In genomic region chr7:95617370-95617769, GRCm38 (mm10) we compare ENCODE assay signal across 10 mouse cellular contexts.
DNase-seq lines count a peak whose midpoint lies in the region; ATAC-seq lines count a peak whose summit lies in the region.
"Had no signal": no experiment of that assay in that cellular context is flagged by ENCODE, and none has a peak within 500 bp of the region (broad histone marks: within the 10 kb centered on the region; RNA-seq: fewer than 3 reads in every experiment).

No protein-coding gene starts in this region.

- DNase-seq in forebrain, embryonic 10.5 days (ENCODE audit: extremely low spot score, low spot score): no peak
- DNase-seq in Muller cell, postnatal 12 days (ENCODE audit: inconsistent ontology term): peak; percentile 30
- DNase-seq in frontal cortex, postnatal 10 days (ENCODE audit: low spot score in 2 of 2): peak; percentile 4 to 8
- peak; percentile 38 to 89 for DNase-seq in left cerebral cortex, postnatal 25 days (ENCODE audit: low spot score in 2 of 2)
- DNase-seq in liver, embryonic 11.5 days (ENCODE audit: low spot score): no peak
- DNase-seq in hindbrain, embryonic 11.5 days (ENCODE audit: low spot score): no peak
- DNase-seq: thymus, adult 18-20 months had no signal

- H3K4me3 ChIP-seq in forebrain, embryonic 15.5 days: no peak overlapping the region
- no peak overlapping the region for H3K4me3 ChIP-seq in forebrain, embryonic 10.5 days
- no peak overlapping the region for H3K4me3 ChIP-seq in neural tube, embryonic 15.5 days (replicated peaks)
- no peak overlapping the region for H3K4me3 ChIP-seq in liver, embryonic 11.5 days (ENCODE audit: low read depth, low read length)
- no peak overlapping the region for H3K4me3 ChIP-seq in hindbrain, embryonic 11.5 days (ENCODE audit: low read depth, low read length)
- H3K4me3 ChIP-seq: midbrain, embryonic 12.5 days had no signal

- WGBS in forebrain, embryonic 15.5 days: 33% methylated on average over 2 of the region's 2 CpGs
- 88% methylated on average over 2 of the region's 2 CpGs for WGBS in forebrain, embryonic 10.5 days
- WGBS in neural tube, embryonic 15.5 days: 74% methylated on average over 2 of the region's 2 CpGs
- WGBS in liver, embryonic 11.5 days: 77% methylated on average over 2 of the region's 2 CpGs
- 82% methylated on average over 2 of the region's 2 CpGs for WGBS in hindbrain, embryonic 11.5 days

- H3K9me3 ChIP-seq in forebrain, embryonic 15.5 days: no peaks in the 10 kb centered on the region
- H3K9me3 ChIP-seq in forebrain, embryonic 10.5 days: no peaks in the 10 kb centered on the region
- H3K9me3 ChIP-seq in neural tube, embryonic 15.5 days (replicated peaks): no peaks in the 10 kb centered on the region
- H3K9me3 ChIP-seq in liver, embryonic 11.5 days (ENCODE audit: control insufficient read depth, low read length): no peaks in the 10 kb centered on the region
- H3K9me3 ChIP-seq in hindbrain, embryonic 11.5 days (ENCODE audit: control insufficient read depth, low read length): no peaks in the 10 kb centered on the region
- H3K9me3 ChIP-seq: midbrain, embryonic 12.5 days had no signal

- no peak overlapping the region for H3K27ac ChIP-seq in forebrain, embryonic 15.5 days (replicated peaks)
- no peak overlapping the region for H3K27ac ChIP-seq in forebrain, embryonic 10.5 days
- no peak overlapping the region for H3K27ac ChIP-seq in neural tube, embryonic 15.5 days (replicated peaks)
- H3K27ac ChIP-seq in liver, embryonic 11.5 days (ENCODE audit: low read depth, low read length): no peak overlapping the region
- no peak overlapping the region for H3K27ac ChIP-seq in hindbrain, embryonic 11.5 days (ENCODE audit: low read depth, low read length)
- H3K27ac ChIP-seq: midbrain, embryonic 12.5 days had no signal

- H3K27me3 ChIP-seq in forebrain, embryonic 15.5 days: no peaks in the 10 kb centered on the region
- no peaks in the 10 kb centered on the region for H3K27me3 ChIP-seq in forebrain, embryonic 10.5 days (ENCODE audit: poor library complexity, severe bottlenecking)
- H3K27me3 ChIP-seq in neural tube, embryonic 15.5 days (replicated peaks): no peaks in the 10 kb centered on the region
- no peaks in the 10 kb centered on the region for H3K27me3 ChIP-seq in liver, embryonic 11.5 days (replicated peaks; ENCODE audit: control insufficient read depth, insufficient read depth, low read length)
- H3K27me3 ChIP-seq in hindbrain, embryonic 11.5 days (ENCODE audit: control insufficient read depth, insufficient read depth, low read length): no peaks in the 10 kb centered on the region
- H3K27me3 ChIP-seq: midbrain, embryonic 12.5 days had no signal

- intact Hi-C loops in left cerebral cortex, postnatal 25 days (cut with DNase I): loop anchor here (5.0 kb wide), 1 partner anchor 150 kb away; no protein-coding TSS in a partner anchor

- H3K4me1 ChIP-seq in forebrain, embryonic 15.5 days: 0 out of 2 replicates have a peak, but pooled peaks cover 2% of the 10 kb centered on the region
- H3K4me1 ChIP-seq in forebrain, embryonic 10.5 days: no peaks in the 10 kb centered on the region
- H3K4me1 ChIP-seq in neural tube, embryonic 15.5 days: no peaks in the 10 kb centered on the region
- no peaks in the 10 kb centered on the region for H3K4me1 ChIP-seq in liver, embryonic 11.5 days (replicated peaks; ENCODE audit: control insufficient read depth, insufficient read depth, low read length)
- no peaks in the 10 kb centered on the region for H3K4me1 ChIP-seq in hindbrain, embryonic 11.5 days (replicated peaks; ENCODE audit: control insufficient read depth, insufficient read depth, low read length)
- H3K4me1 ChIP-seq: midbrain, embryonic 12.5 days had no signal

- ATAC-seq in forebrain, embryonic 15.5 days (replicated peaks): peak; percentile 97
- no peak for ATAC-seq in neural tube, embryonic 15.5 days (ENCODE audit: low FRiP score)
- ATAC-seq in liver, embryonic 11.5 days (replicated peaks; ENCODE audit: low FRiP score): no peak
- no peak for ATAC-seq in hindbrain, embryonic 11.5 days (ENCODE audit: low FRiP score)

- no peaks in the 10 kb centered on the region for H3K36me3 ChIP-seq in forebrain, embryonic 15.5 days
- no peaks in the 10 kb centered on the region for H3K36me3 ChIP-seq in forebrain, embryonic 10.5 days (replicated peaks)
- no peaks in the 10 kb centered on the region for H3K36me3 ChIP-seq in neural tube, embryonic 15.5 days
- H3K36me3 ChIP-seq in liver, embryonic 11.5 days (ENCODE audit: control insufficient read depth, insufficient read depth, low read length): no peaks in the 10 kb centered on the region
- H3K36me3 ChIP-seq in hindbrain, embryonic 11.5 days (ENCODE audit: control insufficient read depth, insufficient read depth, low read length): no peaks in the 10 kb centered on the region
- H3K36me3 ChIP-seq: midbrain, embryonic 12.5 days had no signal

- H3K9ac ChIP-seq in forebrain, embryonic 15.5 days (replicated peaks): no peak overlapping the region
- H3K9ac ChIP-seq in neural tube, embryonic 15.5 days (replicated peaks): no peak overlapping the region
- no peak overlapping the region for H3K9ac ChIP-seq in liver, embryonic 11.5 days (ENCODE audit: low read depth, low read length)
- no peak overlapping the region for H3K9ac ChIP-seq in hindbrain, embryonic 11.5 days (ENCODE audit: low read depth, low read length)
- H3K9ac ChIP-seq: midbrain, embryonic 12.5 days had no signal

- no peak overlapping the region for H3K4me2 ChIP-seq in forebrain, embryonic 15.5 days (replicated peaks)
- H3K4me2 ChIP-seq in neural tube, embryonic 15.5 days: no peak overlapping the region
- no peak overlapping the region for H3K4me2 ChIP-seq in liver, embryonic 11.5 days
- H3K4me2 ChIP-seq in hindbrain, embryonic 11.5 days (replicated peaks; ENCODE audit: low read depth, low read length): no peak overlapping the region
- H3K4me2 ChIP-seq: midbrain, embryonic 12.5 days had no signal

Comparison
In these comparisons a context has a peak if more than half of its experiments do, and no peak if none do; other contexts are left out.
1. DNase-seq: peak in Muller cell, postnatal 12 days (single experiment), frontal cortex, postnatal 10 days (2 of 2) and left cerebral cortex, postnatal 25 days (2 of 2); none in forebrain, embryonic 10.5 days (single experiment), liver, embryonic 11.5 days (single experiment) and hindbrain, embryonic 11.5 days (single experiment).